Mouse (Mus musculus): ENCODE data around the gene Pdia4.
"Not testable (repeated sequence)": the region's sequence is repeated elsewhere in the genome, so short reads cannot be mapped to it uniquely, and the experiment has no call there.

The Pdia4 gene

DNA sequence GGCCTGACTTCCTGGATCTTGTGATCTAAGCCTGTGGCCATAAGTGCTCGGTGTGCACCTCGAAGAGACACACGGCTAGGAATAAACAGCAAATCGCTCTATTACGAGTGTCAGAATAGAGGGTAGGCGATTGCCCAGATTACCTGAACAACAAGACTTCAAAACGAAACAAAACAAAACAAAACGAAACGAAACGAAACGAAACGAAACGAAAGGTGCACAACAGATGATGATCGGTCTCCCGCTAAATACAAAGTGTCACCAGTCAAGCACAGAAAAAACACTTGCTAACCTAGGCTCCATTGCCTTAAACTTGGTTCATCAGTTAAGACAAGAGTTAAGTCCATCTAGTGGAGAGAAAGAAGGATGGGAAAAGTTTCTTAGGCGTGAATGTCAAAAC, 53.8 kb downstream of the Pdia4 start:
- DNase-seq (ENCODE audit: low spot score), result not testable (repeated sequence)

DNA sequence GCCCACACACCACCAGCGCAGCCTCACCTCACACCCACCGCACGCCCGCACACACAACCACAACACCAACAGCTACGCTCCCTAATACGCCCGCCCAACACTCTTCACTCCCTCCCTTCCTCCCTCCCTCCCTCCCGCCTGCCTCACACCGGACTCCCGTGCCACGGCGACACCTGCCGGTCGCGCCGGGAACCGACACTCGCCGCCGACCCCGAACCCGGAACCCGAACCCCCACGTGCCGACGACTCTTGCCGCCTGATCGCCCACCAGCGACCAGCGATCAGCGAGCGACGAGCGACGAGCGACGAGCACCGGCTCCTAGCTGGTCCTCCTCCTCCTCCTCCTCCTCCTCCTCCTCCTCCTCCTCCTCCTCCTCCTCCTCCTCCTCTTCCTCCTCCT, 55.4 kb downstream of the Pdia4 start:
- DNase-seq (ENCODE audit: low spot score), result peak; percentile 89

DNA sequence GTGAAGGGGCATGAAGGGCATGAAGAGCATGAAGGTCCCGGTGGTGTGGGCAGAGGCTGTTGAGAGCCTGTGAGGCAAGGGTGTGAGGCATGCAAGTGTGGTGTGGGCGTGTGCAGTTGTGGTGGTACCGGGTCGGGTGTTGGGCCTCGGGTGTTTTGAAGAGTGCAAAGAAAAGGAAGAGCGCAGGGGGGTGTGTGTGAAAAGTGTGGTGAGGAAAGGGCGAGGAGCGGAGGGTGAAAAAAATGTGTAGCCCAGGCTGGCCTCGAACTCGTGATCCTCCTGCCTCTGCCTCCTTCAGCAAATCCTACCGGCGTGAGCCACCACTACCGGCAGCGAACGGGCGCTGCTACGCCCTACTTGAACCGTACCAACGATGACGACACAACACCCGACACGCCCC, 55.8 kb downstream of the Pdia4 start:
- DNase-seq (ENCODE audit: low spot score), result not testable (repeated sequence)

DNA sequence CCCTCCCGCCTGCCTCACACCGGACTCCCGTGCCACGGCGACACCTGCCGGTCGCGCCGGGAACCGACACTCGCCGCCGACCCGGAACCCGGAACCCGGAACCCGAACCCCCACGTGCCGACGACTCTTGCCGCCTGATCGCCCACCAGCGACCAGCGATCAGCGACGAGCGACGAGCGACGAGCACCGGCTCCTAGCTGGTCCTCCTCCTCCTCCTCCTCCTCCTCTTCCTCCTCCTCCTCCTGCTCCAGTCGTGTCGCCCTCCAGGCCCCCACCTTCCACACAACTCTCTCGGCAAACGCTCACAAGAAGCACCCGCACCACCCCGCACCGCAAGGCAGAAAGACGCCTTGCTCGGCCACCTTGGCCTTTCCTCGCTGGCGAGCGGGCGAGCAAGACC, 60.1 kb downstream of the Pdia4 start:
- not testable (repeated sequence) for DNase-seq (ENCODE audit: low spot score)

DNA sequence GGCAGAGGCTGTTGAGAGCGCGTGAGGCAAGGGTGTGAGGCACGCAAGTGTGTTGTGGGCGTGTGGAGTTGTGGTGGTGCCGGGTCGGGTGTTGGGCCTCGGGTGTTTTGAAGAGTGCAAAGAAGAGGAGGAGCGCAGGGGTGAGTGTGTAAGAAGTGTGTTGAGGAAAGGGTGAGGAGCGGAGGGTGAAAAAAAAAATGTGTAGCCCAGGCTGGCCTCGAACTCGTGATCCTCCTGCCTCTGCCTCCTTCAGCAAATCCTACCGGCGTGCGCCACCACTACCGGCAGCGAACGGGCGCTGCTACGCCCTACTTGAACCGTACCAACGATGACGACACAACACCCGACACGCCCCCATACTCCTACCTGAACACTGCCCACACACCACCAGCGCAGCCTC, 64.9 kb downstream of the Pdia4 start:
- peak; percentile 92 for DNase-seq (ENCODE audit: low spot score)

DNA sequence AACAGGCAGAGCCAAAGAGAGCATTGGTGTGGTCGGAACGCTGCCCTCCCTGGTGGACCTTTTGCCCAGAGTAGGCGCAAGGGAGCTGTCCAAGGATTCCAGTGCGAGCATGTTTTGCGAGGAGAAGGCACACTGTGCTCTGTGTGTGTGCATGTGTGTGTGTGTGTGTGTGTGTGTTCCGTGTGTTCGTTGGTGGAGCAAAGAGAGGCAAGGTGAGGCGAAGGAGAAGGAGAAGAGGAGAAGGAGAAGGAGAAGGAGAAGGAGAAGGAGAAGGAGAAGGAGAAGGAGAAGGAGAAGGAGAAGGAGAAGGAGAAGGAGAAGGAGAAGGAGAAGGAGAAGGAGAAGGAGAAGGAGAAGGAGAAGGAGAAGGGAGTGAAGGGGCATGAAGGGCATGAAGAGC, 65.3 kb downstream of the Pdia4 start:
- not testable (repeated sequence) for DNase-seq (ENCODE audit: low spot score)
